Mouse (Mus musculus) embryonic facial prominence, embryonic 12.5 days (tissue): Measurements from ENCODE around the gene Dst. TPM values are rescaled to one million over a fixed set of nuclear protein-coding genes. Genes with fewer than 3 reads are reported as not detected.

Experiments
- ATAC-seq: fragments of 200-750 bp; cut with Nextera tagmentation; 2 replicates; pipeline ENCODE4 v1.8.0; 2017; ENCODE audit not compliant: insufficient number of reproducible peaks, insufficient read depth, low FRiP score, low TSS enrichment
- H3K27ac ChIP-seq: fragments of 300-500 bp; sonication (generic); 2 replicates; pipeline ENCODE4 v1.5.1; 2016; ENCODE audit warnings: mild to moderate bottlenecking
- H3K27me3 ChIP-seq: fragments of 300-500 bp; sonication (generic); 2 replicates; pipeline ENCODE4 v1.6.1; 2016; ENCODE audit warnings: mild to moderate bottlenecking, moderate library complexity
- H3K36me3 ChIP-seq: fragments of 300-500 bp; sonication (generic); 2 replicates; pipeline ENCODE4 v1.6.1; 2016; ENCODE audit warnings: mild to moderate bottlenecking
- H3K4me1 ChIP-seq: fragments of 300-500 bp; sonication (generic); 2 replicates; pipeline ENCODE4 v1.6.1; 2016
- H3K4me2 ChIP-seq: fragments of 300-500 bp; sonication (generic); replicated peaks from 2 replicates; pipeline ENCODE4 v1.6.1; 2016; ENCODE audit warnings: mild to moderate bottlenecking, moderate library complexity
- H3K4me3 ChIP-seq: fragments of 300-500 bp; sonication (generic); 2 replicates; pipeline ENCODE4 v1.5.1; 2016; ENCODE audit warnings: mild to moderate bottlenecking
- H3K9ac ChIP-seq: fragments of 300-500 bp; sonication (generic); 2 replicates; pipeline ENCODE4 v1.6.1; 2016; ENCODE audit warnings: mild to moderate bottlenecking, moderate library complexity
- H3K9me3 ChIP-seq: fragments of 300-500 bp; sonication (generic); 2 replicates; pipeline ENCODE4 v1.6.1; 2016; ENCODE audit warnings: mild to moderate bottlenecking, moderate library complexity
- WGBS: fragments of 180-500 bp; shearing (Covaris S2); methylation state at CpG from one replicate; pipeline ENCODE4 v1.1.7; 2016; 5-methylcytosine and 5-hydroxymethylcytosine counted together
- polyA plus RNA-seq: library from polyadenylated mRNA; unstranded; fragments of >200 nt; fragmentation: Nextera tagmentation; extraction: Ambion mirVana; gene quantifications from 2 replicates; pipeline ENCODE4 v1.2.1, GENCODE M21; 2016

Dst gene
- polyA plus RNA-seq, 1 experiment from 2014 or later = 25.8 TPM

GRCm38 (mm10) chr1:34188721-34189236 is 280.8 kb downstream of the Dst start:
- Histone ChIP-seq H3K9me3 (no peaks in the 10 kb centered on the region), H3K4me1 (no peaks in the 10 kb centered on the region), H3K36me3 (peaks cover 24% of the 10 kb centered on the region; the same call in 1 of the 2 replicates), H3K27me3 (no peaks in the 10 kb centered on the region), H3K9ac (no peak overlapping the region), H3K27ac (no peak overlapping the region), H3K4me3 (no peak overlapping the region), H3K4me2 (no peak overlapping the region)
- WGBS = 91% methylated on average over 16 of the region's 16 CpGs
- ATAC-seq = no peak

- Histone ChIP-seq H3K27me3 (no peaks in the 10 kb centered on the region), H3K4me1 (no peaks in the 10 kb centered on the region), H3K9ac (no peak overlapping the region), H3K9me3 (no peaks in the 10 kb centered on the region), H3K27ac (no peak overlapping the region), H3K36me3 (peaks cover 27% of the 10 kb centered on the region; the same call in 1 of the 2 replicates), H3K4me2 (no peak overlapping the region), H3K4me3 (no peak overlapping the region)
- no peak for ATAC-seq
- 86% methylated on average over 14 of the region's 14 CpGs for WGBS
These were observed 281.3 kb downstream of the Dst start for GRCm38 (mm10) chr1:34189318-34189717.

GRCm38 (mm10) chr1:34189970-34190369 is 281.9 kb downstream of the Dst start:
- Histone ChIP-seq H3K27ac (no peak overlapping the region), H3K9me3 (no peaks in the 10 kb centered on the region), H3K36me3 (peaks cover 27% of the 10 kb centered on the region; the same call in 1 of the 2 replicates), H3K4me1 (no peaks in the 10 kb centered on the region), H3K27me3 (no peaks in the 10 kb centered on the region), H3K9ac (no peak overlapping the region), H3K4me2 (no peak overlapping the region), H3K4me3 (no peak overlapping the region)
- WGBS = 66% methylated on average over 7 of the region's 7 CpGs
- ATAC-seq = no peak

GRCm38 (mm10) chr1:34192174-34192573 is 284.1 kb downstream of the Dst start:
- no peak overlapping the region for H3K27ac ChIP-seq
- WGBS = 88% methylated on average over 17 of the region's 17 CpGs
- H3K36me3 ChIP-seq = peaks cover 39% of the 10 kb centered on the region
- H3K9me3 ChIP-seq = no peaks in the 10 kb centered on the region
- ATAC-seq = no peak
- no peak overlapping the region for H3K9ac ChIP-seq
- H3K4me1 ChIP-seq = no peaks in the 10 kb centered on the region
- H3K27me3 ChIP-seq = no peaks in the 10 kb centered on the region
- H3K4me3 ChIP-seq = no peak overlapping the region
- no peak overlapping the region for H3K4me2 ChIP-seq

GRCm38 (mm10) chr1:34200791-34201190 is 292.8 kb downstream of the Dst start:
- Histone ChIP-seq H3K36me3 (peaks cover 45% of the 10 kb centered on the region), H3K4me1 (no peaks in the 10 kb centered on the region), H3K9ac (no peak overlapping the region), H3K4me3 (no peak overlapping the region), H3K27ac (no peak overlapping the region), H3K9me3 (no peaks in the 10 kb centered on the region), H3K4me2 (no peak overlapping the region), H3K27me3 (no peaks in the 10 kb centered on the region)
- ATAC-seq = no peak
- WGBS = 90% methylated on average over 18 of the region's 18 CpGs

- Histone ChIP-seq H3K27ac (no peak overlapping the region), H3K4me3 (no peak overlapping the region), H3K9ac (no peak overlapping the region), H3K4me2 (no peak overlapping the region), H3K27me3 (no peaks in the 10 kb centered on the region), H3K9me3 (no peaks in the 10 kb centered on the region), H3K36me3 (peaks cover 38% of the 10 kb centered on the region), H3K4me1 (no peaks in the 10 kb centered on the region)
- 39% methylated on average over 4 of the region's 4 CpGs for WGBS
- no peak for ATAC-seq
These were observed 293.5 kb downstream of the Dst start for GRCm38 (mm10) chr1:34201483-34201882.

- whole genome bisulfite sequencing = 71% methylated on average over 3 of the region's 3 CpGs
- Histone ChIP-seq H3K27ac (no peak overlapping the region), H3K27me3 (no peaks in the 10 kb centered on the region), H3K9me3 (no peaks in the 10 kb centered on the region), H3K4me3 (no peak overlapping the region), H3K4me1 (no peaks in the 10 kb centered on the region), H3K9ac (no peak overlapping the region), H3K4me2 (no peak overlapping the region), H3K36me3 (peaks cover 14% of the 10 kb centered on the region)
- ATAC-seq = no peak
These were observed 303.7 kb downstream of the Dst start for GRCm38 (mm10) chr1:34211704-34212103.

GRCm38 (mm10) chr1:34216456-34216855 is 308.4 kb downstream of the Dst start:
- no peak for ATAC-seq
- 75% methylated on average over 2 of the region's 2 CpGs for WGBS
- no peak overlapping the region for H3K4me2 ChIP-seq

GRCm38 (mm10) chr1:34218323-34218722 is 310.3 kb downstream of the Dst start:
- Histone ChIP-seq H3K9me3 (no peaks in the 10 kb centered on the region), H3K4me2 (no peak overlapping the region), H3K9ac (no peak overlapping the region), H3K27me3 (no peaks in the 10 kb centered on the region), H3K36me3 (peaks cover 14% of the 10 kb centered on the region), H3K27ac (no peak overlapping the region), H3K4me1 (no peaks in the 10 kb centered on the region), H3K4me3 (no peak overlapping the region)
- ATAC-seq = peak; percentile 72; the same call in 1 of the 2 replicates
- 26% methylated on average over 6 of the region's 6 CpGs for WGBS

More at GRCm38 (mm10) chr1:34216456-34216855, 308.4 kb downstream of the Dst start:
- no peaks in the 10 kb centered on the region for H3K9me3 ChIP-seq
- no peak overlapping the region for H3K9ac ChIP-seq
- no peak overlapping the region for H3K4me3 ChIP-seq
- no peak overlapping the region for H3K27ac ChIP-seq
- no peaks in the 10 kb centered on the region for H3K27me3 ChIP-seq
- peaks cover 22% of the 10 kb centered on the region for H3K36me3 ChIP-seq
- no peaks in the 10 kb centered on the region for H3K4me1 ChIP-seq

- Histone ChIP-seq H3K9ac (no peak overlapping the region), H3K4me3 (no peak overlapping the region), H3K27ac (no peak overlapping the region), H3K4me2 (no peak overlapping the region), H3K4me1 (no peaks in the 10 kb centered on the region), H3K9me3 (no peaks in the 10 kb centered on the region), H3K36me3 (peaks cover 14% of the 10 kb centered on the region), H3K27me3 (no peaks in the 10 kb centered on the region)
- no peak for ATAC-seq
- WGBS = 78% methylated on average over 9 of the region's 9 CpGs
These were observed 310.8 kb downstream of the Dst start for GRCm38 (mm10) chr1:34218801-34219200.

- Histone ChIP-seq H3K9ac (no peak overlapping the region), H3K4me1 (no peaks in the 10 kb centered on the region), H3K27ac (no peak overlapping the region), H3K4me2 (no peak overlapping the region), H3K36me3 (peaks cover 17% of the 10 kb centered on the region), H3K9me3 (no peaks in the 10 kb centered on the region), H3K27me3 (no peaks in the 10 kb centered on the region), H3K4me3 (no peak overlapping the region)
- ATAC-seq = no peak
- 89% methylated on average over 11 of the region's 11 CpGs for WGBS
These were observed 312.1 kb downstream of the Dst start for GRCm38 (mm10) chr1:34220094-34220601.

GRCm38 (mm10) chr1:34223866-34224265 is 315.8 kb downstream of the Dst start:
- peaks cover 41% of the 10 kb centered on the region for H3K36me3 ChIP-seq
- no peak overlapping the region for H3K9ac ChIP-seq
- H3K4me3 ChIP-seq = no peak overlapping the region
- ATAC-seq = no peak
- H3K27me3 ChIP-seq = no peaks in the 10 kb centered on the region
- no peaks in the 10 kb centered on the region for H3K9me3 ChIP-seq
- H3K4me2 ChIP-seq = no peak overlapping the region
- H3K27ac ChIP-seq = no peak overlapping the region
- WGBS = 90% methylated on average over 11 of the region's 11 CpGs
- H3K4me1 ChIP-seq = no peaks in the 10 kb centered on the region
